Mouse (Mus musculus): ENCODE measurements around the gene Pmvk. TPM values are rescaled to one million over a fixed set of nuclear protein-coding genes. Genes with fewer than 3 reads are reported as not detected.

Gene Pmvk
- total RNA-seq, 2 experiments from 2014 or later: 8.1 to 10.1 TPM

DNA sequence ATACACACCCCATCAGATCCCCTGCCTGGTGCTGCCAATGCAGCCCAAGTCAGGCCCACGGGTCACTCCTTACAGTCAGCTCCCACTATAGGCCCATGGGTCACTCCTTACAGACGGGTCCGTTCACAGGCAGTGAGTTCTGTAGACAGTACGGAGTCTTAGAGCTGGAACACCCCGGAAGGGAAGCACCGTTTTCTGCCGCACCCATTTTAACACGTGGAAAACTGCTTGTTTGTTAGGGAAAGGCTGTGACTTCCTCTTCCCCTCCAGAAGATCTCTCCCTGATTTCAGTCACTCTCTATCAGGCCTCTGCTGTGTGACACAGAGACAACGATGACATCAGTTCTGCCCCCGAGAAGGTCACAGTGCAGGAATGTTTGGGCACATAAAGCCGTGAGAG, 61.1 kb downstream of the Pmvk start:
- no peak for ATAC-seq (replicated peaks; ENCODE audit: low FRiP score, poor library complexity, severe bottlenecking)

DNA sequence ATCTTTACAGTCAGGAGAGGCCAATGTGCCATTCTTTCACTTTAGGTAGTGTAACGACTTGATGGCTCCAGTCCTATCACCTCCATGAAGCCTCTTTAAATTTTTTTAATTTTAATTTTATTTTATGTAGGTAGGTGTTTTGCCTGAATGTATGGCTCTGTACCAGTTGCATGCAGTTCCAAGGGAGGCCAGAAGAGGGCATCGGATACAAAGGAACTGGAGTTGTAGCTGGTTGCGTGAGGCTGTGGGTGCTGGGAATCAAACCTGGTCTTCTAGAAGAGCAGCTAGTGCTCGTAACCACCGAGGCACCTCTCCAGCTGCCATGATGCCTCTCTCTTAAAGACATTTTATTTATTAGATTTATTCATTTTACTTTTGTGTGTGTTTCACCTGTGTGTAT, 62.0 kb downstream of the Pmvk start:
- no peak for ATAC-seq (replicated peaks; ENCODE audit: low FRiP score, poor library complexity, severe bottlenecking)

Other genes with a start within 250 kb of the Pmvk start
- gene Thbs3, start 239.4 kb upstream of the Pmvk start, total RNA-seq (2015; ENCODE audit: low replicate concordance): not detected in 2 replicates
- gene Thbs3, start 239.4 kb upstream of the Pmvk start, total RNA-seq (2017; ENCODE audit: low replicate concordance): 1.7 TPM in 1 of 2 replicates, not detected in the other
- 4.0 and 13.4 TPM in 2 replicates for gene Mtx1, start 227.5 kb upstream of the Pmvk start, total RNA-seq (2015; ENCODE audit: low replicate concordance)
- gene Mtx1, start 227.5 kb upstream of the Pmvk start, total RNA-seq (2017; ENCODE audit: low replicate concordance): 8.6 and 13.4 TPM in 2 replicates
- not detected in 2 replicates for gene Muc1, start 225.5 kb upstream of the Pmvk start, total RNA-seq (2015; ENCODE audit: low replicate concordance)
- not detected in 2 replicates for gene Muc1, start 225.5 kb upstream of the Pmvk start, total RNA-seq (2017; ENCODE audit: low replicate concordance)
- 47.0 and 49.8 TPM in 2 replicates for gene Krtcap2, start 208.6 kb upstream of the Pmvk start, total RNA-seq (2015; ENCODE audit: low replicate concordance)
- 17.8 and 31.8 TPM in 2 replicates for gene Krtcap2, start 208.6 kb upstream of the Pmvk start, total RNA-seq (2017; ENCODE audit: low replicate concordance)
- not detected in 2 replicates for gene Trim46, start 208.2 kb upstream of the Pmvk start, total RNA-seq (2015; ENCODE audit: low replicate concordance)
- not detected in 2 replicates for gene Trim46, start 208.2 kb upstream of the Pmvk start, total RNA-seq (2017; ENCODE audit: low replicate concordance)
- 16.1 and 42.3 TPM in 2 replicates for gene Dpm3, start 195.2 kb upstream of the Pmvk start, total RNA-seq (2015; ENCODE audit: low replicate concordance)
- 4.3 TPM in 1 of 2 replicates, not detected in the other for gene Dpm3, start 195.2 kb upstream of the Pmvk start, total RNA-seq (2017; ENCODE audit: low replicate concordance)
- gene Slc50a1, start 184.0 kb upstream of the Pmvk start, total RNA-seq (2015; ENCODE audit: low replicate concordance): 8.8 and 12.9 TPM in 2 replicates
- gene Slc50a1, start 184.0 kb upstream of the Pmvk start, total RNA-seq (2017; ENCODE audit: low replicate concordance): 10.9 and 11.5 TPM in 2 replicates
- not detected in 2 replicates for gene Efna1, start 173.4 kb upstream of the Pmvk start, total RNA-seq (2015; ENCODE audit: low replicate concordance)
- gene Efna1, start 173.4 kb upstream of the Pmvk start, total RNA-seq (2017; ENCODE audit: low replicate concordance): not detected in 2 replicates
- gene Efna3, start 131.6 kb upstream of the Pmvk start, total RNA-seq (2015; ENCODE audit: low replicate concordance): not detected in 2 replicates
- gene Efna3, start 131.6 kb upstream of the Pmvk start, total RNA-seq (2017; ENCODE audit: low replicate concordance): not detected in 2 replicates
- gene Efna4, start 116.5 kb upstream of the Pmvk start, total RNA-seq (2015; ENCODE audit: low replicate concordance): not detected in 2 replicates
- not detected in 2 replicates for gene Efna4, start 116.5 kb upstream of the Pmvk start, total RNA-seq (2017; ENCODE audit: low replicate concordance)
- gene Adam15, start 104.5 kb upstream of the Pmvk start, total RNA-seq (2015; ENCODE audit: low replicate concordance): 25.3 and 34.2 TPM in 2 replicates
- gene Adam15, start 104.5 kb upstream of the Pmvk start, total RNA-seq (2017; ENCODE audit: low replicate concordance): 5.0 and 14.1 TPM in 2 replicates
- not detected in 2 replicates for gene Dcst2, start 92.6 kb upstream of the Pmvk start, total RNA-seq (2015; ENCODE audit: low replicate concordance)
- not detected in 2 replicates for gene Dcst2, start 92.6 kb upstream of the Pmvk start, total RNA-seq (2017; ENCODE audit: low replicate concordance)
- gene Dcst1, start 89.3 kb upstream of the Pmvk start, total RNA-seq (2015; ENCODE audit: low replicate concordance): not detected in 2 replicates
- gene Dcst1, start 89.3 kb upstream of the Pmvk start, total RNA-seq (2017; ENCODE audit: low replicate concordance): not detected in 2 replicates
- 5.8 and 7.7 TPM in 2 replicates for gene Zbtb7b, start 59.8 kb upstream of the Pmvk start, total RNA-seq (2015; ENCODE audit: low replicate concordance)
- 5.4 and 15.2 TPM in 2 replicates for gene Zbtb7b, start 59.8 kb upstream of the Pmvk start, total RNA-seq (2017; ENCODE audit: low replicate concordance)
- gene Lenep, start 51.7 kb upstream of the Pmvk start, total RNA-seq (2015; ENCODE audit: low replicate concordance): 0.63 and 3.7 TPM in 2 replicates
- 0.17 TPM in 1 of 2 replicates, not detected in the other for gene Lenep, start 51.7 kb upstream of the Pmvk start, total RNA-seq (2017; ENCODE audit: low replicate concordance)
- 2.1 and 6.3 TPM in 2 replicates for gene Flad1, start 42.7 kb upstream of the Pmvk start, total RNA-seq (2015; ENCODE audit: low replicate concordance)
- 1.8 and 3.1 TPM in 2 replicates for gene Flad1, start 42.7 kb upstream of the Pmvk start, total RNA-seq (2017; ENCODE audit: low replicate concordance)
- gene Cks1b, start 36.2 kb upstream of the Pmvk start, total RNA-seq (2015; ENCODE audit: low replicate concordance): 67.9 and 79.9 TPM in 2 replicates
- gene Cks1b, start 36.2 kb upstream of the Pmvk start, total RNA-seq (2017; ENCODE audit: low replicate concordance): 37.4 and 42.1 TPM in 2 replicates
- gene Shc1, start 36.1 kb upstream of the Pmvk start, total RNA-seq (2015; ENCODE audit: low replicate concordance): 14.4 and 25.2 TPM in 2 replicates
- gene Shc1, start 36.1 kb upstream of the Pmvk start, total RNA-seq (2017; ENCODE audit: low replicate concordance): 21.3 and 24.1 TPM in 2 replicates
- 9.8 and 11.5 TPM in 2 replicates for gene Pygo2, start 24.3 kb upstream of the Pmvk start, total RNA-seq (2015; ENCODE audit: low replicate concordance)
- 5.6 and 12.4 TPM in 2 replicates for gene Pygo2, start 24.3 kb upstream of the Pmvk start, total RNA-seq (2017; ENCODE audit: low replicate concordance)
- gene Pbxip1, start 17.8 kb upstream of the Pmvk start, total RNA-seq (2015; ENCODE audit: low replicate concordance): 3.8 and 4.2 TPM in 2 replicates
- gene Pbxip1, start 17.8 kb upstream of the Pmvk start, total RNA-seq (2017; ENCODE audit: low replicate concordance): 6.2 and 8.6 TPM in 2 replicates
- not detected in 2 replicates for gene Kcnn3, start 65.6 kb downstream of the Pmvk start, total RNA-seq (2015; ENCODE audit: low replicate concordance)
- 0.26 TPM in 1 of 2 replicates, not detected in the other for gene Kcnn3, start 65.6 kb downstream of the Pmvk start, total RNA-seq (2017; ENCODE audit: low replicate concordance)